Mouse (Mus musculus) intestine, embryonic 15.5 days (tissue): ENCODE data around the gene Rmi1. TPM values are rescaled to one million over a fixed set of nuclear protein-coding genes. Genes with fewer than 3 reads are reported as not detected.
"Not testable (repeated sequence)": the region's sequence is repeated elsewhere in the genome, so short reads cannot be mapped to it uniquely, and the experiment has no call there.

ENCODE experiments used
- ATAC-seq: fragments of 200-750 bp; cut with Nextera tagmentation; 2 replicates; pipeline ENCODE4 v1.8.0; 2017; ENCODE audit warnings: moderate TSS enrichment, moderate library complexity
- H3K27ac ChIP-seq: fragments of 300-500 bp; sonication (generic); 2 replicates; pipeline ENCODE4 v1.5.1; 2015; ENCODE audit warnings: mild to moderate bottlenecking, inconsistent platforms
- H3K27me3 ChIP-seq: fragments of 300-500 bp; sonication (generic); replicated peaks from 2 replicates; pipeline ENCODE4 v1.6.1; 2015; ENCODE audit warnings: inconsistent platforms
- H3K36me3 ChIP-seq: fragments of 300-500 bp; sonication (generic); 2 replicates; pipeline ENCODE4 v1.6.1; 2015; ENCODE audit warnings: inconsistent platforms
- H3K4me1 ChIP-seq: fragments of 300-500 bp; sonication (generic); replicated peaks from 2 replicates; pipeline ENCODE4 v1.6.1; 2015; ENCODE audit warnings: inconsistent platforms
- H3K4me2 ChIP-seq: fragments of 300-500 bp; sonication (generic); replicated peaks from 2 replicates; pipeline ENCODE4 v1.6.1; 2015; ENCODE audit warnings: mild to moderate bottlenecking, inconsistent platforms
- H3K4me3 ChIP-seq: fragments of 300-500 bp; sonication (generic); replicated peaks from 2 replicates; pipeline ENCODE4 v1.5.1; 2015; ENCODE audit warnings: inconsistent platforms
- H3K9ac ChIP-seq: fragments of 300-500 bp; sonication (generic); 2 replicates; pipeline ENCODE4 v1.6.1; 2015; ENCODE audit warnings: inconsistent platforms
- H3K9me3 ChIP-seq: fragments of 300-500 bp; sonication (generic); 2 replicates; pipeline ENCODE4 v1.6.1; 2016; ENCODE audit warnings: inconsistent platforms
- WGBS: fragments of 180-500 bp; shearing (Covaris S2); methylation state at CpG from one replicate; pipeline ENCODE4 v1.1.7; 2015; 5-methylcytosine and 5-hydroxymethylcytosine counted together
- microRNA counts: library from miRNA; unstranded; fragments of <30 nt; microRNA quantifications from one replicate; lab custom pipeline; 2016
- polyA plus RNA-seq: library from polyadenylated mRNA; unstranded; fragments of >200 nt; fragmentation: Nextera tagmentation; extraction: Ambion mirVana; gene quantifications from 2 replicates; pipeline ENCODE4 v1.2.1, GENCODE M21; 2015

Rmi1 gene
- polyA plus RNA-seq, 1 experiment from 2014 or later, result 25.7 TPM

DNA sequence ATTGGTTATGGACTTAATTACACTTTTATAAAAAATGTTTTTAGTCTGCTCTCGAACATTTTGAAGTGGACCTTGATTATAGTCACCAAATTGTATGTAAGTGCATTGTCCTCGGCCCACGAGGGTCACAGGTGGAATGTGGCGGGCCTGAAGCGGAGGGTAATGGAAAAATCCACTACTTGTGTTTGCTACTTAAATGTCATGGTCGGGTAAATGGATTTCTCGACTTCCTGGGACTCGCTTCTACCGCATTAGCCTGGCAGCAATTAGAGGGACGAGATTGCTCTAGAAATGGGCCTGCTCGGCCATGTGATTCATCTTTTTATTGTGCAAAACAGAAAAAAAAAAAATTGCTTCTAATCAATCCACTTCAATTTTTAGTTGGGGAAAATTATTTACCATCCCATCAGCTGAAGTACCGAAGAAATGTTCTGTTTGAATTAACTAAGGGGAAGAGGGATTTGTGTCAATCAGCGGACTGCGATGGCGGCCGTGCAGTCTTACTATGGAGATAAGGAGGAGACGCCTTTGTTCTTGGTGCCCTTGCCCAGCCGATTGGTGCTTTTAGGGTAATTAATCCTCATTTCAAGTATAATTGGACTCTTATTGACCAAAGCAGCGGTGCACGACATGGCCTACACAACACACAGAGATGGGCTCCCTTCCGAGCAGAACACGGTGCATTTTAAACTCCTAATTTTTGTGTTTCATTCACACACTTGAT, 48.6 kb downstream of the Rmi1 start:
- 0 out of 2 replicates have a peak, but pooled peaks cover 5% of the 10 kb centered on the region for H3K4me1 ChIP-seq
- H3K9ac ChIP-seq, result no peak overlapping the region
- H3K36me3 ChIP-seq, result no peaks in the 10 kb centered on the region
- H3K27ac ChIP-seq, result no peak overlapping the region
- WGBS, result 80% methylated on average over 22 of the region's 22 CpGs
- H3K27me3 ChIP-seq, result no peaks in the 10 kb centered on the region; the same call in 1 of the 2 replicates
- no peak overlapping the region for H3K4me3 ChIP-seq
- no peaks in the 10 kb centered on the region for H3K9me3 ChIP-seq
- ATAC-seq, result no peak
- no peak overlapping the region for H3K4me2 ChIP-seq

DNA sequence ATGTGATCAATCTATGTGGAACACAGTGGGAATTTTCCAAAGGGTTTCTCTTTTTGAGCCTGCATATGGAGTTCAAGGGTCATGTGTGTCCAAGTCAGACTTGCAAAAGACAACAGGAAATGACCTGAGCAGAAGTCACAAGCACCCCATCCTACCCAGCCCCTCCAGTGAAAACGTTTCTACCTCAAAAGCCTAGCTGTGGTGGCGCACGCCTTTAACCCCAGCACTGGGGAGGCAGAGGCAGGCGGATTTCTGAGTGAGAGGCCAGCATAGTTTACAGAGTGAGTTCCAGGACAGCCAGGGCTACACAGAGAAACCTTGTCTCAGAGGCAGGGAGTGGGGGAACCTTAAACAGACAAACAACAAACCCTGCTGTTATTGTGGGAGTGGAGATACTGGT, 50.2 kb downstream of the Rmi1 start:
- no peak overlapping the region for H3K4me3 ChIP-seq
- 68% methylated on average over 4 of the region's 4 CpGs for WGBS
- H3K27me3 ChIP-seq, result no peaks in the 10 kb centered on the region; the same call in 1 of the 2 replicates
- H3K9me3 ChIP-seq, result no peaks in the 10 kb centered on the region
- no peak for ATAC-seq
- H3K36me3 ChIP-seq, result no peaks in the 10 kb centered on the region
- 0 out of 2 replicates have a peak, but pooled peaks cover 5% of the 10 kb centered on the region for H3K4me1 ChIP-seq
- peak overlapping the region; percentile 77 for H3K4me2 ChIP-seq
- no peak overlapping the region for H3K27ac ChIP-seq
- no peak overlapping the region for H3K9ac ChIP-seq

DNA sequence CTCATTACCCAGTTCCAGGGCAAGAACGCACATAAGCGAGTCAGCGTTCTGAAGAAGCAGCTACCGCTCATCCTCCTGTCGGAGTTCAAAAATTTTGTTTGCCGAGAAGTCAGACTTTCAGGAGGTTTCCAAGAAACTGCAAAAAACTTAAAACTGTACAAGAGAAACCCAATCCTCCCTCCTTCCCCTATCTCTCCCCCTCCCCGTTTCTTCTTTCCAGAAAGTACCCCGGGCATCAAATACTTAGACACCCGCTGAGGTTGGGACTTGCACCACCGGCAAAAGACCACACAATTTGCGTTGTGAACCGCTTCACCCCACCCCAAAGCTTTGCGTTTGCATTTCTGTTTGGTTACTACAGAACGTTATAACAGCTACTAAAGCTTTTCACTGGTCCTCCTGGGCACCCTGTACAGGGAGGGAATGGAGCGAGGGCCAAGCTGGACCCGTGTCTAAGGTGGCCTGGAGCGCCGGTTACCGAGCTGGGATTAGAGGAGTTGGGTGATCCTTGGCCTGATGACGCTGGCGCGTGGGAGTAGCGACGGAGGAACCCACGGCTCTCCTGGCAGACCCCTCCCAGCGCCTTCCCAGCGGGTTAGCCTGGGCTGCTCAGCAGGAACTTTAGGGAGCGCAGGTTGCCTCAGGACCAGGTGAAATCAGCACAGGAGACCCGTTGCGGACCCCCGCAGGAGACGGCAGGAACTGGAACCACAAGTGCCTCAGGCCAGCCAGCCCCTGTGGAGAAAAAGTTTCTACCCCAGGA, 50.8 kb downstream of the Rmi1 start:
- ATAC-seq, result no peak
- WGBS, result 15% methylated on average over 32 of the region's 32 CpGs

DNA sequence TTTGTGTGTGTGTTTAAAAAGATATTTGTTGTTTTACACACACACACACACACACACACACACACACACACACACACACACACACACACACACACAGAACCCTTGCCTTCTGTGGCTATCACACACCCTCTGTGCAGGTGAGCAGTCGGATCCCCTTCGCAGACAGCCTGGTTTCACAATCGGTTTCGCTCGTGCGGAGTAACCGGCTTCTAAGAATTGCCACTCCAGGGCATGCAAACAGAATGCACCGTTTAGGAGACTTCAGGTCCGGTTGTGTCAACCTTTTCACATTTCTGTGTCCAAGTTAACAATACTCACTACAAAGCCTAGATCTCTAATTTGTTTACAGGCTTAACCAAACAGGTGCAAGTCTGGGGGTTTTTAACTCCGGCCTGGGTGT, 51.5 kb downstream of the Rmi1 start:
- Histone ChIP-seq H3K9me3 (no peaks in the 10 kb centered on the region), H3K9ac (no peak overlapping the region; the same call in 1 of the 2 replicates), H3K4me2 (peak overlapping the region; percentile 77), H3K4me1 (0 out of 2 replicates have a peak, but pooled peaks cover 5% of the 10 kb centered on the region), H3K4me3 (no peak overlapping the region), H3K27me3 (no peaks in the 10 kb centered on the region), H3K27ac (no peak overlapping the region), H3K36me3 (no peaks in the 10 kb centered on the region)
- ATAC-seq, result no peak
- 31% methylated on average over 10 of the region's 10 CpGs for WGBS

More for the DNA sequence above, 50.8 kb downstream of the Rmi1 start:
- Histone ChIP-seq H3K4me1 (0 out of 2 replicates have a peak, but pooled peaks cover 5% of the 10 kb centered on the region), H3K27ac (no peak overlapping the region), H3K9ac (peak overlapping the region; percentile 28; the same call in 1 of the 2 replicates), H3K4me3 (peak overlapping the region; percentile 32), H3K36me3 (no peaks in the 10 kb centered on the region), H3K9me3 (no peaks in the 10 kb centered on the region), H3K27me3 (no peaks in the 10 kb centered on the region), H3K4me2 (peak overlapping the region; percentile 77)

DNA sequence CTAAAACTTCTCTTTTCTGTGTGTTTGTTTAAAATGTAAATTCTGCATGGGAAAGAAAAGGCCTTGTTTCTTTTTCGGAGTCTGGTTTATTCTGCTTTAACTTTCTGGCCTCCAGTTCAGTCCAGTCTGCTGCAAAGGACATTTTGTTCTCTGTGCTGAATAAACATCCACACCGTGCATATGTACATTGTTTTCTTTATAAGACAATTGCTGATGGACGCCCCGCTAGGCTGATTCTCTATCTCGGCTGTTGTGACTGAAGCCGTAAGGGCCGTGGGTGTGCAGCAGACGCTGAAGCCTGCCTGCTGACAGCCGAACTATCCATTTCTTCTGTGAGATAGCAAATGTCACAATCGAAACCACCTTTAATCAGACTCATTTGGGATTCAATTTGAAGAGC, 54.5 kb downstream of the Rmi1 start:
- no peaks in the 10 kb centered on the region for H3K27me3 ChIP-seq
- no peak overlapping the region for H3K4me2 ChIP-seq
- H3K27ac ChIP-seq, result no peak overlapping the region
- no peaks in the 10 kb centered on the region for H3K9me3 ChIP-seq
- H3K9ac ChIP-seq, result no peak overlapping the region
- WGBS, result 45% methylated on average over 10 of the region's 10 CpGs
- H3K4me3 ChIP-seq, result no peak overlapping the region
- H3K36me3 ChIP-seq, result no peaks in the 10 kb centered on the region
- H3K4me1 ChIP-seq, result 0 out of 2 replicates have a peak, but pooled peaks cover 5% of the 10 kb centered on the region
- ATAC-seq, result no peak

DNA sequence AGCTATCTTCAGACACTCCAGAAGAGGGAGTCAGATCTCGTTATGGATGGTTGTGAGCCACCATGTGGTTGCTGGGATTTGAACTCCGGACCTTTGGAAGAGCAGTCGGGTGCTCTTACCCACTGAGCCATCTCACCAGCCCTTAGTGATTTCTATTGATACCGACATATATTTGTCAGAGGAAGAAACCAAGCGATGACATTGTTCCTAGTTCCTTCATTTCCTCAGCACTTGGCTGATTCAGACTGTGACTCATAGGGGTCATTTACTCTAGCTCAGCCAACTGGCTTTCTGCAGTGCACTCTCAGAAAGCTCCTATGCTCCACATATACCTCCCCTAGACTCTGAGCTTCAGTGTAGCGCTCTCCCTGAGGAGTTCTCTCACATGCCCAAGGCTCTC, 56.8 kb downstream of the Rmi1 start:
- H3K9me3 ChIP-seq, H3K27me3 ChIP-seq, H3K4me1 ChIP-seq, H3K27ac ChIP-seq, H3K36me3 ChIP-seq, H3K4me2 ChIP-seq, H3K4me3 ChIP-seq, ATAC-seq, H3K9ac ChIP-seq: not testable (repeated sequence)
- WGBS, result 90% methylated on average over 6 of the region's 6 CpGs

MicroRNAs within 50 kb of the gene (microRNA counts, 519-probe panel; counts per million panel counts)
- 2,789 counts per million, percentile 72 among the panel's probes with 10 or more counts for microRNA mmu-miR-7a (lab: Ali Mortazavi, UCI)

Other genes with a start within 250 kb of the Rmi1 start
- gene Idnk, start 244.6 kb upstream of the Rmi1 start, polyA plus RNA-seq, result 43.0 and 44.0 TPM in 2 replicates
- 102 and 107 TPM in 2 replicates for gene Ubqln1, start 186.6 kb upstream of the Rmi1 start, polyA plus RNA-seq
- gene Gkap1, start 126.5 kb upstream of the Rmi1 start, polyA plus RNA-seq, result 20.0 and 21.5 TPM in 2 replicates
- gene Kif27, start 43.1 kb upstream of the Rmi1 start, polyA plus RNA-seq, result 0.40 and 0.69 TPM in 2 replicates
- 42.1 and 44.1 TPM in 2 replicates for gene 2210016F16Rik, start 17.0 kb upstream of the Rmi1 start, polyA plus RNA-seq
- gene Hnrnpk, start 1.1 kb downstream of the Rmi1 start, polyA plus RNA-seq, result 1,180 and 1,388 TPM in 2 replicates
- gene Slc28a3, start 208.6 kb downstream of the Rmi1 start, polyA plus RNA-seq, result 0.65 and 0.91 TPM in 2 replicates